Mouse (Mus musculus): ENCODE measurements around the gene Timm8a2.
"Not testable (repeated sequence)": the region's sequence is repeated elsewhere in the genome, so short reads cannot be mapped to it uniquely, and the experiment has no call there.

Gene Timm8a2

DNA sequence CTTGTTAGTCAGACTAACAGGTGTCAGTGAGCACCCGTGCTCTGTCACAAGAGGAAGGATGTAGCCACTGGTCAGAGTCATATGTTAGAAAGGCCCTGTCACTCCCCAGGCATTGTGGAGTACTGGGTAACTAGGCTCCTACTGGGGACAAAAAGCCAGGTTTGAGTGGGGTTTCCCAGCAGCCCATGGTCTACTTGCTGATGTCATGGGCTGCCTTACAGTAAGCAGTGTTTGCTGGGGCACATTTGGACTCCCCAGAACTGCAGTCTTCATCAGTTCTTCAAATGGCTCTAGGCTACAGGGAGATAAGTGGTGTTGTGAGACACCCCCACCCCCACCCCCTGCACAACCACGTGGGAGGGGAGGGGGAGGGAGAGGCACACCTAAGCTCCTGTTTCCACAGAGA, 23.5 kb downstream of the Timm8a2 start:
- DNase-seq (ENCODE audit: low spot score in 2 of 2) = no peak

DNA sequence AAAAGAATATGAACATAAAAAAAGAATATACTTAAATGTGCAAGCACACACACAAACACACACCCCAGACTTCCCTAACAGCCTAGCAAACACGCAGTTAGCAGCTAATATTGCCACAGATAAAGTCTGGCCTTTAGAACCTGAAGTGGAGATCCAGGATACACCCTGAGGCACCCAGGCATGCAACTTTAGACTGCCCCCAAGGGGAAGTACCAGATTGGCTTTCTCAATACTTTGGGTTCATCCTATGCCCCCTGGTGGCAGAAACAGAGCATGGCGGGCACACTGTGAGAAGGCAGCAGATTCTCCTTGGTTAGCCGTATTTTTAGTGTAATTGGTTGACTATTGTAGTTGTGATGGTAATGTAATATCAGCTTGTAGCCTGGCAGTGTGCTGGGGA, 26.2 kb downstream of the Timm8a2 start:
- DNase-seq (ENCODE audit: low spot score in 2 of 2) = peak; percentile 71 to 88

DNA sequence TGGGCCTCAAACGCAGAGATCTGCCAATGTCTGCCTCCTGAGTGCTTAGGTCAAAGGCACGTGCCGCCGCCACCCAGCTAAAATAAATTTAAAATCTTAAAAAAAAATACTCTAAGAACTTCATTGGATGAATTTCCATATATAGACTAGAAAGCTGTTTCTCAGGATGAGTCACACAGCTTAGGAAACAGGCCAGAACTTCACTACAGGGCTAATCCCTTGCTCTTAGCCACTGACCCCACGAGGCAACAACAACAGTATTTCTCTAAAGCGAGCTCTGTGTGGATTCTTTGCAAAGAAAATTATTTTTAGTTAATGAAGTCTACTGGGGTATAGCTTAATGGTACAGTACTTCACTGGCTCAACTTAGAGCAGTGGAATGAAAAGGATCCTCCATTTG, 26.9 kb downstream of the Timm8a2 start:
- DNase-seq (ENCODE audit: low spot score in 2 of 2) = no peak

DNA sequence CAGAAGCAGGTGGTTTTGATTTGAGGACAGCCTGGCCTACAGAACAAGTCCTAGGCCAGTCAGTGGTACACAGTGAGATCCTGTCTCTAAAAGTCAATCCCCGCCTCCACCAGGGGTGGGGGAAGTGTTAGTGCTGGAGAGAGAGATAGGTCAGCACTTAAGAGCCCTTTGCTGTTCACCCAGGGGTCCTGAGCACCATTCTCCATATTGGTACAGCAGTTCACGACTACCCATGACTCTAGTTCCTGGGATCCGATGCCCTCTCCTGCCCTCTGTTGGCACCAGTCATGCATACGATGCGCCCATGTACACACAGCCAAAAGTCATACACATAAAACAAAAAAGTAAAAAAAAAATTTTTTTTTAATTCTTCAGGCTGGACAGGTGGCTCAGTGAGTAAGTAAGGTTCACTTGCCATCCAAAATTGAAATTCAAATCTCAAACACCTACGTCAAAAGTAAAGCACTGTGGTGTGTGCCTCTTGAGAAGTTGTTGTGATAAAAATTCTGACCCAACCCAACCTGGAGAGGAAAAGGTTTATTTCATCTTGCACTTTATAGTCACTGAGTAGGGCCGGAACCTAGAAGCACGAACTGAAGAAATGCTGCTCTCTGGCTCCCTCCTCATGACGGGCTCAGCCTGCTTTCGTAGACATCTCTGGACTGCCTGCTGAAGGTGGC, 28.1 kb downstream of the Timm8a2 start:
- DNase-seq (ENCODE audit: low spot score in 2 of 2) = peak in 1 of 2 experiments; percentile 47

DNA sequence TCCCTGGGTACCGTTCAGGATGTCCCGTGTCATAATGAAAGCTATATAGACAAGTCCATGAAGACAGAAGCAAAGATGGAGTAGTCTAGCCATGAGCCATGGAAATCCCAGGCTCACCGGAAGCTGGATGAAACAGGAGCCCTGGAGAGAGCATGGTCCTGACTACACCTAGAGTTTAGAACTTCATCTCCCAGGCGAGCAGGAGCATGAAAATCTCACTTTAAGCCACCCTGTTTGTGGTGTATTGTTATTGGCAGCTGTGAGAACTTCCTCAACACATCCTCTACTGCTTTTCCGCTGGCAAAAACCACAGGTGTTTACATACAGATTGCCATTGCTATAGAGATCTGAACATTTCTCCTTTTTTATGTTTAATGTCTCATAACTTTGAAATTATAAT, 29.1 kb downstream of the Timm8a2 start:
- no peak for DNase-seq (ENCODE audit: low spot score in 2 of 2)

DNA sequence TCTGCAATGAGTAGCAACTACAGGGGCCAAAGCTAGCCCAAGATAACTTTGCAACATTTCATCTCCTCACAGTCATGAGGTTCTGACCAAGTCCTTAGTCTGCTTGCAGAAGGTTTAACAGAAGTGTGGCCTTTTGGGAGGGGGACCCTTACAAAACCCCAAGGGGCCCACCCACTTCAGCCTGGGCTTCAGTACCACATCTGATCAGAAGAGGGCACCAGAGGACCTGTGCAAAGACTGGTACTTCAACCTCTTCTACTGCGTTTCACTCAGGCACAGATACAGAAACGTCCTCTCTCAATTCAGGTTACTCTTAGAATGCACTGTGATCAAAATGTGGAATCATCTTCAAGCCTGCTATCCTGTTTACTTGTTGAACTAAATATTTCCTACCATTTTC, 30.0 kb downstream of the Timm8a2 start:
- DNase-seq (ENCODE audit: low spot score in 2 of 2) = peak; percentile 71 to 85

DNA sequence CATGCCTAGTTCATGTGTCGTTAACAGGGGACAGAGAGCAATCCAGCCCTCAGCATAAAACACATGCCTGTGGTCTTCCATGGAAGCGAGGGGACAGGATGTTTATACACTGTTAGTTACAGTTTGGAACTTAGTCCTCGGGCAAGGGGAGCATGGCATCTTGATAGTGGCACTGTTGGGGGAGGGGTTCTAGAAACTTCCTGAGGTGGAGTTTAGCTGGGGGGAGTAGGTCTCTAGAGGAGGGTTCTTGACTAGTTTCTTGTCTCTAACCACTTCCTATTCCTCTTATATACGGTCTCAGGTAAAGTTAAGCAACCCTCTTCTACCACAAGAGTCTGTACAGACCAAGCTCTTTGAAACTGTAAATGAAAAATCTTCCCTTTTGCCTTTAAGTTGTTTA, 31.8 kb downstream of the Timm8a2 start:
- DNase-seq (ENCODE audit: low spot score in 2 of 2) = peak in 1 of 2 experiments; percentile 41

DNA sequence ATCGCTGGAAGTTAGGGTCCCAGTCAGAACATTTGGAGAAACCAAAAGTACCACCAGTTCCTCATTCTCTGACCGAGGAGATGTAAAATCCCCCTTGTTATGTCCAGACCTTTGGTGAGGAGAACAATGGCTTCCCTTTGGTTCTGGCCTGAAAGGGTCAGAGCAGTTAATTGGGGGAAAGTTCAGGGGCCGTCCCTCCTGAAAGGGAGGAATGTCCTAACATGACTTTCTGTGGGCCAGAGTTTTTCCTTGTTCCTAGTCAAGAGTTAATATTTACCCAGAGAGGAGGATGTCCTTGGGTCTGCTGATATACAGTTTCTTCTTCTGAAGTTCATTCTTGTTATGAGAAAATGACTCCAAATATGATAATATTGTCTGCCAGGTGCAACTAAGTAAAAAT, 33.6 kb downstream of the Timm8a2 start:
- DNase-seq (ENCODE audit: low spot score in 2 of 2) = not testable (repeated sequence)

DNA sequence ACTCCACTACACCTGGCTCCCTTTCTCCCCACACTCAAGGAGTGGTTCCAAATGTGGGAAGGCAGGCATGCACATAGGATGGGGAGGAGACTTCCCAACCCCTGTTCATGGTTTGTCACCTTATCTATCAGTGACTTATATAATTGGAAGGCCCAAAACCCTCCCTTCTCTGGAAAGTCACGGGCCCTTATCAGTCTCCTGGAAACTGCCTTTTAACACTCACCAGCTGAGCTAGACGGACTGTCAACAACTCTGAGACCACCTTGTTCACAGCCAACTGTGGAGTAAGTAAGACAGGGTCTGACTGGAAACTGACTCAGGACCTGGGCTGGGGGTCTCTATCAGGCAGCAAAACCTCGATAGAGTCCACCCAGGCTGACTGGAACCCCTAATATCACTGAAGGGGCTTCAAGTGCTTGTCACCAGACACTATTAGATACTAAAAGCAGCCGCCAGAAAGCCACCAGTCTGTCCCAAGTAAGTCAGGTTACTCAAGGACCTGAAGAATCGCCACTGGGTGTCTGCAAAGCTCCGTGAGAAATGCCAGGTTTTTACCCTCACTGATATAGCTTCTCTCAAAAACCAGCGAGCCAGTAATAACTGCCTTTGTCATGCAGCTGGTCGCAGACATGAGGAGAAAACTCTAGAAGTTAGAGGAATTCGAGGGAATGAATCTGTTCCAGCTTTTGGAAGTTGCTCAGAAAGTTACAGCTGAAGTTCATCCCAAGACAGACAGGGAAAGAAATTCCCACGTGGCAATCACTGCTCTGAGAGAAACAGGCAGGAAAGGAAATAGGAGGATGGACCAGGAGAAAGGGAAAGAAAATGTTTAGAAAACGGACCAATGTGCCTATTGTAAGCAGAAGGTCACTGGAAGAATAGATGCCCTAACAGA, 34.6 kb downstream of the Timm8a2 start:
- no peak for DNase-seq (ENCODE audit: low spot score in 2 of 2)

DNA sequence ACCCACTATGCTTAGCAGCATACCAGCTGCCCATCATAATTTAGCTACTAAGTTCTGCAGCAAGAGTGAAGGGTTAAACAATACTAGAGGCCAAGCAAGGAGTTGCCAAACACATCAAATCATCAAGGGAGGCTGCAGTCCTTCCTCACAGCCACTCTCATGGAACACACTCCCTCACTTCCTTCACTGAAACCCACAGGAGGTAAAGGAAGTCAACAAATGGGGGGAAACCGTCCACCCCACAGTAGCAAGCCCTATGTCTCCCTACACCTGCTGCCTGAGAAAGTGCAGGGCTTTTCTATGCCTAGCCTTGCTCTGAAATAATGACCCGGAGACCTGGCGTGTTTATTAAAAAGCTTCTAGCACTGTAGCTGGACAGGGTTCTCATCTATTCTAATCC, 35.5 kb downstream of the Timm8a2 start:
- no peak for DNase-seq (ENCODE audit: low spot score in 2 of 2)

DNA sequence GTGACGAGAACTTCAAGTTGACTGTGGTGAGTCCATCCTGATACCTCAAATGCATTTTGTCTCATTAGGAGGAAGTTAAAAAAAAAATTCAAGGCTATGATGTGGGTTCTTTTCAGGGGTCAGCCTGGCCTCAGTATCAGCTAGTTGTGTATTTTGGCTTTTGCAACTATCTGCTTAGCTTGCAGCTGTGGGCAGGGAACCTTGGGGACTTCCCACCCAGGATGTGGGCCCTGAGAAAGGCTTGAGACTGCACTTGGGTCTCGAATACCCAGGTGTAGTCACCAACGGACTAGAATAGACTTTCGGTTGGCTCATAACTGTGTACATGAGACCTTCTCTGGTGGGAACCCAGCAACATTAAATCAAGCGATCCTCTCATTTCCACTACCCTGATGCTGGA, 38.9 kb downstream of the Timm8a2 start:
- DNase-seq (ENCODE audit: low spot score in 2 of 2) = peak in 1 of 2 experiments; percentile 58

DNA sequence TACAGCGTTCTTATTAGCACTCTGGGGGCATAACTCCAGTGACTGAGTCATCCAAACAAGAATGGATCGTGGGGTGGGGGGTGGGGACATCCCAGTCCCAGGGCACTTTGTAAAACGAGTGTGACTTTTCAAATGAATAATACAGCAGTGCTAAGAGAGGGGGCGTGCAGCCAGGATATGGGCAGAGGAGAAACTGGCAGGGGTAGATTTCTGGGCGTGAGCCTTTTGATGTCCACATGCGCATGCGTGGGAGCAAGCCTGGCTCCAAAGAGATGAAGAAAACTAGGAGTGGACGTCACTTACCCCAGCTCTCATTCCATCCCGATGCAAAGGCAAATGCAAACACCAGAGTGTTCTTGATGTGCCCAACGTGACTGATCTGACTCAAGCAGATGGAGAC, 39.9 kb downstream of the Timm8a2 start:
- no peak for DNase-seq (ENCODE audit: low spot score in 2 of 2)

DNA sequence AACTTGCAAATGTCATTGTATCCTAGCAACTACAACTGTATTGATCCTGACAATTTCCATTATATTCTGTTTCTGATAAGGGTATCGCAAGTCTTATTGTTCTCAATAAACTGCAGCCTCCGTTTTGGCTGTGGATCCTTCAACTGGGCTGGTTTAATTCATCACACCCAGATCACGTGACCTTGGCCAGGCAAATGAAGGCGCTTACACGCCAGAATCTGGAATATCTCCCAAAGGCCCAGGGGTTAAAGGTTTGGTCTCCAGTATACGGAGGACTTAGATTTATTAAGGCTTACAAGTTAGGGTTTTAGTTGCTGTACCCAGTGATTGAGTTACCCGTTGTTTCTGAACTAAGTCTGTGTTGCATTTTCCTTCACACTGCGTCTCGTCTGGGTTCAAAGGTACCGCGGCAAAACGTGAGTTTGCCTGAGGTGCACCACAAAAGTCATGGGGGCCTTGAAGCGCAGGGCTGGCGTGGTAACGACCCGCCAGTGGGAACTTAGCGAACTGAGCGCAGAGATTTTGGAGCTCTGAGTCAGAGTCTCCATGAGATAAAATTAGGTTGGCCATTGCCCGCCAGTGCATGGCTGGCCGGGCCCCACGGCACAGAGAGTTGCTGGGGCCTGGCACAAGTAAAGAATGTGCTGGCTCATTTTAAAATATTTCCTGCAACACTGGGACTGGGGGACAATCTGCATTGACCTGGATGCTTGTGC, 41.2 kb downstream of the Timm8a2 start:
- no peak for DNase-seq (ENCODE audit: low spot score in 2 of 2)

DNA sequence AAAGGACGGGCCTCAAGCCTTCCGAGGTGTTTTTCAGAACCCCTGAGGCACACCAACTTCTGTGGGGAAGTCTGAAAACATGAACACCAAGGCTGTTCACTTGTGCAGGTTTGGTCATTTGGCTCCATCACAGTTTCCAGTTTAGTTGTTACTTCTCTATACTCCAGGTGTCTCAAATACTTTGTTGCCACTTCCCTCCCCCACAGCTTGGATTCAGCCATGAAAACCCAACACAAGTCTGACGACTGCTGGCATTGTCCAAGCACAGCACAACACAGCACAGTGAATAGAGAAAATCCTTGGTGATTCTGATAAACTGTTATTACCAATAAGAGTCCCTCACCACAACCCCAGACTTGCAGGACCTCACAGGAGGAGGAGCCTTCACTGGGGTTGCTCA, 42.5 kb downstream of the Timm8a2 start:
- no peak for DNase-seq (ENCODE audit: low spot score in 2 of 2)

DNA sequence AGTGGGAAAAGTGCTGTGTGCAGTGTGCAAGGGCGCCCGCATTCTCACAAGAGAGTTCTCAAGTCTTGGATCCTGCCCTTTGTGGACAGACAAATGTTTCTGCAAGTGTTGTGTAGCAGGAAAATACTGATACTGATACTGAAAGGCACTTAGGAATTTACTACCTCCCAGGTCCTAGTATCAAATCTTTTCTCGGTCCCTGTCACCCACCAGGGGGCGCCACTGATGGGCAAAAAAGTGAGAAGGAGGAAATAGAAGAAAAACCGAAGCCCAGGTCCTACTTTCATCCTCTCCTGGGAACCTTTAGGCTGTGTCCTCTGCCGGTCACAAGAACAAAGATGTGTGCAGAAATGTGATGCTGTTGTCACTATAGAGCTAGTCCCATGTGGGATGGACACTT, 45.0 kb downstream of the Timm8a2 start:
- peak; percentile 64 to 88 for DNase-seq (ENCODE audit: low spot score in 2 of 2)

DNA sequence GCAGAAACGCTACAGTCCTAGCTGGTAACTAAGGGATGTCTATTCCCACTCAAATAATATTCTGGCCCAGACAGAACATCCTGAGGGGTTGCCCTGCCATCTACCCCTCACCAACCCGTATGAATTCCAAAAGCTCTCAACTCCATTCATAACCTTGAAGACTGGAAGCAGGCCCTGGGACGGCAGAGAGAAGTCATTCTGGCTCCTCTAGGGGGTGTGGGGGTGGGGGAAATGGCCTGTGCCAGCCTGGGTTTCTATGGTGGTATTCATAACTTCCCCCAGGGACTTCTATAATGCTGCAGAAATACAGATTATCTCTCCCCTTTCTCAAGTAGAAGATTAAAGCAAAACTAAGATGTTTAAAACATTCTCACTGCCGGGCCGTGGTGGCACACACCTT, 45.4 kb downstream of the Timm8a2 start:
- DNase-seq (ENCODE audit: low spot score in 2 of 2) = no peak

DNA sequence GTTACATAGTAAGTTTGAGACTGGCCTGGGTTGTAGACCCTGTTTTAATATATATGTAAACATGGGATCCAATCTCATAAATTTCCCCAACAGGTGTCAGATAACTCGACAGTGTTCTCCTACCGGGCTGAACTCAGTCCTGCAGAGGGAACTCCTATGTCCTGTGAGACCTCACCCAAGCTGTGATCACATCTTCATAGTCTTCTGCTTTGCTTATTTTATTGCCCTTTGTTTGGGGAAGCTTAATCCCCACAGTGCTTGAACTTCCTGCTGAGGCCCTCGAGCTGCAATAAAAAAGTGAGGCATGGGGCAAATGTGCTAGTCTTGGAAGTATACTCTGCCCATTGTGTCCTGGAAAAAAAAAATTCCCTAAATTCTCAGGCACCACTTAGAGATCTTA, 46.8 kb downstream of the Timm8a2 start:
- no peak for DNase-seq (ENCODE audit: low spot score in 2 of 2)

DNA sequence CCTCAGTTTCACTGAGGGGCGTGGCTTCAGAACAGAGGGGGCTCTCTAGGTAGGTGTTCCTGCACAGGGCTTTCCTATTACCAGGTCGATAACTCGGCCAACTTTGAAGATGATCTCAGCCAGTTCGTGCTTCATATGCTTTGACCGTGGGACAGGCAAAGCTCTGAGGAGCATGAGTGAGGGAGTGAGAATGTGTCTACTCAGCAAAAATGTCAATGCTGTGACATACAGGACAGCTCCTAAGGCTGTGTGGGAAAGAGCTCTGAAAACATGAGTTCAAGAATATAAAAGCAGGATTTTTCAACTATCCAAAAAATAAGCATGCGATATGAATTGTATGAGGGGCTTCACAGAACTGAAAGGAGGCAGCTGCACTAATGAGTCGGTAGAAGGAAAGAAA, 49.0 kb downstream of the Timm8a2 start:
- DNase-seq (ENCODE audit: low spot score in 2 of 2) = no peak

DNA sequence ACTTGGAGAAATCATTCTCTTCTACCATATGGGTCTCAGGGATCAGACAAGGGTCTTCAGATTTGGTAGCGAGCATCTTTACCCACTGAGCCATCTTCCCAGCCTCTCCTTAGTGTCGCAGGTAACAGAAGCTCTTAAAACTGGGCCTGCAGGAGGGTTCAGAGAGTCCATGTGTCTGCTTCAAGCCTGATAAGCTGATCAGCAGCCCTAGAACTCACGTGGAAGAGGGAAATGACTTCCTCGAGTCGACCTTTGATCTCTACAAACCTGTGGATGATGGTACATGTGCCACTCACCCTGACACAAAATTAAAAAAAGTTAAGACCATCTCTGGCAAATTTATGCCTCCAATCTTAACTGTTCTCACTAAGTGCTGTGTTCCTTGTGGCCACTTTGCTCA, 53.5 kb downstream of the Timm8a2 start:
- no peak for DNase-seq (ENCODE audit: low spot score in 2 of 2)

Data from spleen, postnatal 10 days (tissue).